Comparison of ENCODE assay signal across 13 mouse cellular contexts in genomic region chr9:68614006-68614405, GRCm38 (mm10).
"Had no signal": no experiment of that assay in that cellular context is flagged by ENCODE, and none has a peak within 500 bp of the region (broad histone marks: within the 10 kb centered on the region; RNA-seq: fewer than 3 reads in every experiment).

No protein-coding gene starts in this region.

- H3K4me3 ChIP-seq: layer of hippocampus, adult 2 months; limb, embryonic 10.5 days; liver, embryonic 15.5 days; midbrain, embryonic 10.5 days; myocyte; neural tube, embryonic 12.5 days had no signal

- DNase-seq: kidney, postnatal 25 days; lung, embryonic 14.5 days; lung, postnatal 10 days; lung, postnatal 4 days; midbrain, embryonic 14.5 days; thymus, adult 18-20 months; thymus, postnatal 14 days had no signal

- H3K4me1 ChIP-seq: limb, embryonic 10.5 days; liver, embryonic 15.5 days; midbrain, embryonic 10.5 days; neural tube, embryonic 12.5 days had no signal
